Mouse (Mus musculus) cerebellum, adult 11 months (tissue): ENCODE results near the gene Flcn.
A peak's percentile ranks its signal among the peaks of the same experiment; 100 is the strongest.

Source experiments
- DNase-seq: peaks from one replicate; pipeline ENCODE4 v3.0.0; 2022

The Flcn gene

DNA sequence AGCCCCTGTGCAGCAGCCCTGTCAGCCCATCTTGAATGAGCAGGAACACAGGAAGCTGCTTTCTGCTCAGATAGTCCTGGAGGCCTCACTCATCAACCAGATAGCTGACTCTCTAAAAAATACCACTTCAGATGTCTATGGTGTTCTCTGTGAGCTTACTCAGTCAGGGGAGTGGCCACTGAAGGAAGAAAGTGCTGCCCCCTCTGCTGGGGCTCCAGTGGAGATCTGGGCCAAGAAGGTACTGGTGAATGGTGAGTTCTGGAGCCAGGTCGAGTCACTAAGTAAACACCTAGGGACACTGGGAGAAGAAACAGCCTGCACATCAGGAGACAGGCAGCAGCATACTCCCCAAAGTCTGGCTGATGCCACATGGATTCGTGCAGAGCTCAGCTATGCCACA is 50.2 kb downstream of the Flcn start:
- DNase-seq = no peak

- DNase-seq = peak; percentile 90
These were observed 50.6 kb downstream of the Flcn start for GRCm38 (mm10) chr11:59759178-59759577.

- DNase-seq = no peak
These were observed 51.4 kb downstream of the Flcn start for GRCm38 (mm10) chr11:59758191-59758985.

DNA sequence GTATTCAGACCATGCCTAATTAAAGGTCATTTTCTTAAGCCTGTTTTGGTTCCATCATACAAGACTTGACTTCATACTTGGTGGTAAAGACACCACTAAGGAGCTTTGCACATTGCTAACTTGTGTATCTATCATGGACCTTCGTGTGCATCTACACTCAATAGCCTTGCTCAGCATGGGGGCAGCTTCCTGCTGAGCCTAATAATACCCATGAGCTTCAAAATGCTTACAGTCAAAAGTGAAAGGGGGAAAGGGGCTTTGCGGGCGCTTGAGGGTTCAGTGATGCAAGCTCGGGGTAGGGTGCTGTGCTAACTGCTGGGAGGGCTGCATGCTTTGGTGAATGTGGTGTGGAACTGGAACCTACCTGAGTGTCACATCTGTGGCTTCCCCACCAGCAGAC is 53.5 kb downstream of the Flcn start:
- no peak for DNase-seq

DNA sequence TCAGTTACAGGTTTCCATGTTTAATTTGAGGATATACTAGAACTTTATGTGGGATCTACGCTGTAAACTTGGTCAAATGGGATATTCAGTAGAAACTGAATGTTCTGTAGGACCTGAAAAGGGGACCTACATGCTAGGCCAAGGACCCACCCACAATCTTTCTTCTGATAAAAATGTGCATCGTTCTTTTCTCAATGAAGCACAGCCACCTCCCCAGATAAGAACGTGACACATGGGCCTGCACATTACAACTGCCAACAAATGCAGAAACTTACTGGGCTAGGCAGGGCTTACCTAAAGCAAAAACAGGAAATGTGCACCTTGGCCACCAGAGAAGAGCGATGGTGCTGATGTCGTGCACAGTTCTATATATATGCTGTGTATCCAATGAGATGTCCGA is 55.3 kb downstream of the Flcn start:
- DNase-seq = no peak

- no peak for DNase-seq
These were observed 60.8 kb downstream of the Flcn start for GRCm38 (mm10) chr11:59749050-59749449.

GRCm38 (mm10) chr11:59746614-59747013 is 63.2 kb downstream of the Flcn start:
- no peak for DNase-seq

DNA sequence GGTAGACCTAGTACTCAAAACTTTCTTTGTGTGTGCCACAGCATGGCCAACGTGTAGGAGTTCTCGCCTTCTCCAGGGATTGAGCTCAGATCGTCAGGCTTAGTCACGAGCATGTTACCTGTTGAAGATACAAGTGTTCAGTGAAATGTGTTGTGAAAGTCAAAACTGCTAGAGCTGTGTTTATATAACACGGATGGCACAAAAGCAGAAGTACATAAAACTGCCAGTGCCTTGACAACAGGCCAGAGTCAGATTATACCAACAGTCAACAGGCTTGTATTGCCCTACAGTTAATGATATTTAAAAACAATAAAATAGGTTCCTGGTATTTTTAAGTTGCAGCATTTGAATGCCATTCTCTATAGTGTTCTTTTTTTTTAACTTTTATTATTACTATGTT is 64.0 kb downstream of the Flcn start:
- DNase-seq = no peak

DNA sequence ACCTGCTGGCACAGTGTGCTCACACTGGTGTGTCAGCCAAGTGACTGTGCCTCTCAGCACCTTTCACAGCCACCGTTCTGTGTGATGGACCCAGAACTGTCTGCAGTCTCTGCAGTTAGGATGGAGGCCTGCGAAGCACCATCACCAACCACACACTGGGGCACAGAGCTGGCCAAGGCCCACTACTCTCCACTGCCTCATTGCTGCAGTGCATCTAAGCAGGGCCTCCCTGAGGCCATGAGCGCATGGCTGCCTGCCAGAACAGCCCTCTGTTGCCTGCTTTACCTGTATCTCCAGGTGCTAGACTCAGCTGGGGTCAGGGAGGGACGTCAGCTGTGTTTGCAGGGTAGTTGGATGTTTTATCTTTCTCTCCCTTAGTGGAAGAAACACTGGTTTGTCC is 65.4 kb downstream of the Flcn start:
- no peak for DNase-seq

DNA sequence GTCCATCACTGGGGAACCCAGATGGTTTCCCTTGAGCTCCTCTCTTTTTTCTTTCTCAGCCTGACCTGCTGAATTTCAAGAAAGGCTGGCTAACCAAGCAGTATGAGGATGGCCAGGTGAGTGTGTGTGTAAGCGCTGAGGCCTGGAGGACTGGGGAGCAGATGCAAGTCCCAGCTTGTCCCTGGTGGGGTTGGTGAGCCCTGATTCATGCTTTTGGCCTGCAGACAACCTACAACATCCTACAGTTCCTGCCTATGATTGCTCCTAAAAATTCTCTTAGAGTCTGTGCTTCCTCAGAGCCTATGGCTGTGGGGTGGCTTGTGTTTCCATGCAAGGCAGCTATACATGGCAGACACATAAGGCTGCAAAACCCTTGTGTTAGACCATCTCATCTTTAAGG is 66.1 kb downstream of the Flcn start:
- no peak for DNase-seq

GRCm38 (mm10) chr11:59743307-59743706 is 66.5 kb downstream of the Flcn start:
- no peak for DNase-seq

GRCm38 (mm10) chr11:59741915-59742314 is 67.9 kb downstream of the Flcn start:
- no peak for DNase-seq
